ENCODE assay signal across 9 mouse cellular contexts in genomic region chr12:103142550-103143010, GRCm38 (mm10).
DNase-seq lines count a peak whose midpoint lies in the region; ATAC-seq lines count a peak whose summit lies in the region.
"Had no signal": no experiment of that assay in that cellular context is flagged by ENCODE, and none has a peak within 500 bp of the region (broad histone marks: within the 10 kb centered on the region; RNA-seq: fewer than 3 reads in every experiment).

No protein-coding gene starts in this region.

- no peaks in the 10 kb centered on the region for H3K36me3 ChIP-seq in kidney, embryonic 14.5 days (ENCODE audit: control insufficient read depth, insufficient read depth, low read length)
- H3K36me3 ChIP-seq in midbrain, embryonic 14.5 days (ENCODE audit: control insufficient read depth, insufficient read depth, low read length), result peaks cover 31% of the 10 kb centered on the region
- H3K36me3 ChIP-seq: liver, embryonic 15.5 days had no signal

- DNase-seq in kidney, adult 11 months, result peak; percentile 6
- DNase-seq in brain, adult 2 months (ENCODE audit: low read depth, low spot score), result peak; percentile 82
- DNase-seq in forelimb bud, embryonic 11.5 days (ENCODE audit: low read depth, low spot score), result peak; percentile 72
- DNase-seq in kidney, adult 9 months, result peak; percentile 75
- peak; percentile 96 for DNase-seq in midbrain, embryonic 14.5 days
- DNase-seq in spleen, postnatal 14 days (ENCODE audit: low spot score in 2 of 2), result no peak

- H3K4me3 ChIP-seq in kidney, embryonic 14.5 days (ENCODE audit: low read length), result no peak overlapping the region
- H3K4me3 ChIP-seq in midbrain, embryonic 14.5 days (replicated peaks; ENCODE audit: low read depth, low read length), result no peak overlapping the region
- H3K4me3 ChIP-seq: liver, embryonic 15.5 days had no signal

- H3K4me2 ChIP-seq in kidney, embryonic 14.5 days (replicated peaks; ENCODE audit: low read depth, low read length), result no peak overlapping the region
- H3K4me2 ChIP-seq in midbrain, embryonic 14.5 days (ENCODE audit: low read length), result no peak overlapping the region
- H3K4me2 ChIP-seq: liver, embryonic 15.5 days had no signal

- no peaks in the 10 kb centered on the region for H3K4me1 ChIP-seq in kidney, embryonic 14.5 days (ENCODE audit: control insufficient read depth, insufficient read depth, low read length)
- no peaks in the 10 kb centered on the region for H3K4me1 ChIP-seq in midbrain, embryonic 14.5 days (ENCODE audit: control insufficient read depth, insufficient read depth, low read length)
- H3K4me1 ChIP-seq: liver, embryonic 15.5 days had no signal

- 60% methylated on average over 9 of the region's 9 CpGs for WGBS in kidney, embryonic 14.5 days
- WGBS in midbrain, embryonic 14.5 days, result 63% methylated on average over 9 of the region's 9 CpGs

- H3K27me3 ChIP-seq in kidney, embryonic 14.5 days (ENCODE audit: control insufficient read depth, insufficient read depth, low read length), result no peaks in the 10 kb centered on the region
- H3K27me3 ChIP-seq in midbrain, embryonic 14.5 days (ENCODE audit: control insufficient read depth, insufficient read depth, low read length), result no peaks in the 10 kb centered on the region
- H3K27me3 ChIP-seq: liver, embryonic 15.5 days had no signal

- H3K9me3 ChIP-seq in kidney, embryonic 14.5 days (ENCODE audit: control insufficient read depth, low read length), result no peaks in the 10 kb centered on the region
- peaks cover 7% of the 10 kb centered on the region; the same call in 1 of the 2 replicates for H3K9me3 ChIP-seq in midbrain, embryonic 14.5 days (ENCODE audit: control insufficient read depth, low read length)
- H3K9me3 ChIP-seq: liver, embryonic 15.5 days had no signal

- ATAC-seq in kidney, embryonic 14.5 days (ENCODE audit: low FRiP score, low TSS enrichment), result no peak
- ATAC-seq in CD4-positive, CD25-positive, alpha-beta regulatory T cell, adult 4 months, result peak; percentile 66
- ATAC-seq in midbrain, embryonic 14.5 days (ENCODE audit: low FRiP score, low TSS enrichment), result no peak

- H3K9ac ChIP-seq in kidney, embryonic 14.5 days (ENCODE audit: low read depth, low read length), result no peak overlapping the region
- no peak overlapping the region for H3K9ac ChIP-seq in midbrain, embryonic 14.5 days (replicated peaks; ENCODE audit: low read length)
- H3K9ac ChIP-seq: liver, embryonic 15.5 days had no signal

- H3K27ac ChIP-seq in kidney, embryonic 14.5 days (ENCODE audit: low read depth, low read length), result no peak overlapping the region
- H3K27ac ChIP-seq in midbrain, embryonic 14.5 days (replicated peaks; ENCODE audit: low read depth, low read length), result no peak overlapping the region
- H3K27ac ChIP-seq: liver, embryonic 15.5 days had no signal

Comparison
In these comparisons a context has a peak if more than half of its experiments do, and no peak if none do; other contexts are left out.
1. DNase-seq: peak in kidney, adult 11 months (single experiment), brain, adult 2 months (single experiment), forelimb bud, embryonic 11.5 days (single experiment), kidney, adult 9 months (single experiment) and midbrain, embryonic 14.5 days (single experiment); none in spleen, postnatal 14 days (0 of 2).